Mouse (Mus musculus): ENCODE data around the gene Slc17a1. TPM values are rescaled to one million over a fixed set of nuclear protein-coding genes. Genes with fewer than 3 reads are reported as not detected.

Slc17a1 gene
- polyA plus RNA-seq, 1 experiment from 2014 or later, result 0.15 TPM

DNA sequence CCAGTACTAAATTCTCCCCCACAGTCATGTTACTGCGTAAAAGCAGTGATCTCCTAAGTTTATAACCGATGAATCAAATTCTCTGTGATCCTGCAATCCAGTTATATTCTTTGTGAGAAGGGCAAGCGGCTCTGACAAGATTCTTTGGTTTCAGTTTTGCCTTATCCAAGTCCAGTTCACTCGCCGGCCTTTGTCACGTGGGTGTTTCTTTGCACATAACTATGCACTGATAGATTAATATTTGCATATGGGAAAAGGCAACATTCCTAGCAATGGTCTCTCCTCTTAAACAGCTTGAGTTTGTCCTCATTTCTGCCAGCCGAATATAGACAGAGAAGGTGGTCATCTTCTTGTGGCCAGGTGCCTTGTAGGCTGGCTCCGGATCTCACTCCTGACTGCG, 62.9 kb downstream of the Slc17a1 start:
- WGBS, result 74% methylated on average over 9 of the region's 9 CpGs
- Histone ChIP-seq H3K27ac (no peak overlapping the region), H3K9me3 (no peaks in the 10 kb centered on the region), H3K9ac (no peak overlapping the region), H3K36me3 (no peaks in the 10 kb centered on the region), H3K4me3 (no peak overlapping the region), H3K4me1 (peaks cover 12% of the 10 kb centered on the region), H3K27me3 (no peaks in the 10 kb centered on the region), H3K4me2 (no peak overlapping the region)
- ATAC-seq (ENCODE audit: borderline replicate concordance, extremely low read depth, low FRiP score, low TSS enrichment), result no peak

DNA sequence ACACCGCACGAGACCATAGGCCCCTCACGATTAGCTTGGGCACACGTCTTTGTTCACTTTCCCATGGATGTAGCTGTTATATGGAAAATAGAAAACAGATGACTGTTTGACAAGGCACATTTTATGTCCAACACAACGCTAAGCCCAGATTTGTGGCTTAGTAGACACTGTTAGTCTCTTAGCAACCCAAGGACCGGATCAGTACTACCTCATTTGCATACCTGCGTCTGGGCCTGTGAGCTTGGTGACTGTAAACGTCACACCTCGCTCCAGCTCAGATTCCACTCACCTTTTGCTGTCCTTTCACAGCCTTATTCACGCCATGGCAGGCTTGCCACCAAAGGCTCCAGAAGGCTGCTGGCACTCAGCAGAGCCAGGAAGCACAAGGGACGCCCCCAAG, 63.4 kb downstream of the Slc17a1 start:
- Histone ChIP-seq H3K4me1 (peaks cover 12% of the 10 kb centered on the region), H3K27ac (no peak overlapping the region), H3K36me3 (no peaks in the 10 kb centered on the region), H3K27me3 (no peaks in the 10 kb centered on the region), H3K4me3 (no peak overlapping the region), H3K9me3 (no peaks in the 10 kb centered on the region), H3K9ac (no peak overlapping the region), H3K4me2 (no peak overlapping the region)
- WGBS, result 63% methylated on average over 11 of the region's 11 CpGs
- no peak for ATAC-seq (ENCODE audit: borderline replicate concordance, extremely low read depth, low FRiP score, low TSS enrichment)

DNA sequence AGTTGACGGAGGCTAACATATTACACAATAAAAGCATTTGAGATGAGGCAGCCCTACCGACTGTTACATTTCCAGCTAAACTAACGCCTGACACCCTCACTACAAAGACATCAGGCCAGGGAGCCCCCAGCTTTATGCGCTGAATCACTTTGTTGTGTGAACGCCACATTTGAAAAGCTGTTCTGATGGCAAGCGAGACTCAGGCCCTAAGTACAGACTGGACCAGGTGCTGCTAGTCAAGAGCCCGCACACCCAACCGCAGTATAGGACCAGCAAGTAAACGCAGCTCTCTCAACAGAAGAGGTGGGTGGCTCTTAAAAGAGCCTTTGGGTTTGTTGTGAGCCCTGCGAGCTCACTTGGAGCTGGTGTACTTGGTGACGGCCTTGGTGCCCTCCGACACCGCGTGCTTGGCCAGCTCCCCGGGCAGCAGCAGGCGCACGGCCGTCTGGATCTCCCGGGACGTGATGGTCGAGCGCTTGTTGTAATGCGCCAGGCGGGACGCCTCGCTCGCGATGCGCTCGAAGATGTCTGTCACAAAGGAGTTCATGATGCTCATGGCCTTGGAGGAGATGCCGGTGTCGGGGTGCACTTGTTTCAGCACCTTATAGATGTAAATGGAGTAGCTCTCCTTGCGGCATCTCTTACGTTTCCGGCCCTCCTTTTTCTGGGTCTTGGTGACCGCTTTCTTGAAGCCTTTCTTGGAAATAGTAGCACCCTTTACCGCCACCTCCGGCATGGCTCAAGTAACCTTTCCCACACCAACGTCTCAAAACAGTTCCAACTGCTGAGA, 66.1 kb downstream of the Slc17a1 start, which contains the start of gene Hist1h2ba:
Gene Hist1h2ba (minus strand): TSS at position 736 of the 790 bp plus-strand sequence.
- Histone ChIP-seq H3K9ac (no peak within 1 kb of the TSS), H3K27ac (no peak within 1 kb of the TSS), H3K36me3 (no peaks in the 10 kb centered on the region), H3K27me3 (no peaks in the 10 kb centered on the region), H3K9me3 (no peaks in the 10 kb centered on the region), H3K4me2 (no peak within 1 kb of the TSS), H3K4me1 (peaks cover 2% of the 10 kb centered on the region), H3K4me3 (no peak within 1 kb of the TSS)
- 89% methylated on average over 39 of the region's 39 CpGs for WGBS
- no peak for ATAC-seq (ENCODE audit: borderline replicate concordance, extremely low read depth, low FRiP score, low TSS enrichment)

DNA sequence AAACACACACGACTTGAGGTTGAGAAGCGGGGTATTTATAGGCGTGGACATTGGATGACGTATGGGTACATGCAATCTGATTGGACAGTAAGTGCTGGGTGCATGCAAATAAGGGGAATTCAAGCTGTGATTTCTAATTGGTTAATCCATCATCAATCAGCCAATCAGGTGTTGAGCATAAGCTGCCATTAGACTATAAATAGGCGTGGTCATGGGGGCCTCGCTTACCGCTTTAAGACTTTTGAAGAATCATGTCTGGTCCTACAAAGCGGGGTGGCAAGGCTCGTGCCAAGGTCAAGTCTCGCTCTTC, 66.6 kb downstream of the Slc17a1 start, which contains the start of gene Hist1h2aa:
Gene Hist1h2aa (plus strand): TSS at position 252 of the 310 bp plus-strand sequence.
- Histone ChIP-seq H3K27me3 (no peaks in the 10 kb centered on the region), H3K4me3 (no peak within 1 kb of the TSS), H3K36me3 (no peaks in the 10 kb centered on the region), H3K9ac (no peak within 1 kb of the TSS), H3K4me1 (no peaks in the 10 kb centered on the region), H3K27ac (no peak within 1 kb of the TSS), H3K4me2 (no peak within 1 kb of the TSS), H3K9me3 (no peaks in the 10 kb centered on the region)
- WGBS, result 86% methylated on average over 10 of the region's 10 CpGs
- no peak for ATAC-seq (ENCODE audit: borderline replicate concordance, extremely low read depth, low FRiP score, low TSS enrichment)

DNA sequence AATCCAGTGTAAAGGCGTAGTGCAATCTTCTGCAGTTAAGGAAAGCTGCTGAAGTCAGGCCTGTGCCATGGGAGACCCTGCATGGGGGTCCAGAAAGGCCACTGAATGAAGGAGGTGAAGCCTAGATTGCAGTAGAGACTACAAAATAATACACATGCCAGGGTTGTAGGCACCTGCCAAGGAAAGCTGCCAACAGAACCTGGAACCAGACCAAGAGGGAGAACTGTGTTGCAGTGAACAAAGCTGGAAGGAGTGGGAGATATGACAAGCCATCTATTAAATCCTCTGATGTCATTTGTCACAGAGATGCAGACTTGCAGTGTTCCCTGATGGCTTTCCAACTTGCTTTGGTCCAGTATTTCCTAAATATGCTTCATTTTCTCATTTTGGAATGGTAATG, 71.1 kb downstream of the Slc17a1 start:
- no peak overlapping the region for H3K4me2 ChIP-seq
- H3K36me3 ChIP-seq, result no peaks in the 10 kb centered on the region
- no peaks in the 10 kb centered on the region for H3K4me1 ChIP-seq
- no peak overlapping the region for H3K4me3 ChIP-seq
- H3K27me3 ChIP-seq, result no peaks in the 10 kb centered on the region
- no peak for ATAC-seq (ENCODE audit: borderline replicate concordance, extremely low read depth, low FRiP score, low TSS enrichment)
- no peak overlapping the region for H3K9ac ChIP-seq
- H3K9me3 ChIP-seq, result no peaks in the 10 kb centered on the region
- 86% methylated on average over 1 of the region's 1 CpGs for whole genome bisulfite sequencing
- H3K27ac ChIP-seq, result no peak overlapping the region

DNA sequence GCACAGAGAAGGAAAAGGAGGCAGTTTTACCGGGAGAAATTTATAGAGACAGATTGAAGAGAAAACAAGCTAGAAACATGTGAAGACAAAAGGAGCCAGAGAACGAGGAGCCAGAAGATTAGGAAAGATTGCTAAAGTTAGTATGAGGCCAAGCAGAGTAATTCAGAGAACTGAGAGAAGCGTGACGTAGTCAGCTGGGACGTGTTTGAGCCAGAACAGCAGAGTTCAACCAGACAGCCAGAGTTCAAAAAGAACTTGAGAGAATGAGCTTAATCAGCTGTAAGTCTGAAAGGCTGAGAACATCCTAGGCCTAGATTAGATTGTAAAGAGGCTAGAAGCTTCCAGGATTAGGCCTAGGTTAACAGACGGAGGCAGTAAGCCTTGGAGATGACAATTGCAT, 72.7 kb downstream of the Slc17a1 start:
- Histone ChIP-seq H3K9me3 (no peaks in the 10 kb centered on the region), H3K4me1 (no peaks in the 10 kb centered on the region), H3K27me3 (no peaks in the 10 kb centered on the region), H3K36me3 (no peaks in the 10 kb centered on the region), H3K4me3 (no peak overlapping the region), H3K9ac (no peak overlapping the region), H3K27ac (0 out of 2 replicates have a peak overlapping the region, but pooled peaks have one; percentile 12), H3K4me2 (no peak overlapping the region)
- 38% methylated on average over 6 of the region's 6 CpGs for WGBS
- no peak; the same call in 1 of the 2 replicates for ATAC-seq (ENCODE audit: borderline replicate concordance, extremely low read depth, low FRiP score, low TSS enrichment)

DNA sequence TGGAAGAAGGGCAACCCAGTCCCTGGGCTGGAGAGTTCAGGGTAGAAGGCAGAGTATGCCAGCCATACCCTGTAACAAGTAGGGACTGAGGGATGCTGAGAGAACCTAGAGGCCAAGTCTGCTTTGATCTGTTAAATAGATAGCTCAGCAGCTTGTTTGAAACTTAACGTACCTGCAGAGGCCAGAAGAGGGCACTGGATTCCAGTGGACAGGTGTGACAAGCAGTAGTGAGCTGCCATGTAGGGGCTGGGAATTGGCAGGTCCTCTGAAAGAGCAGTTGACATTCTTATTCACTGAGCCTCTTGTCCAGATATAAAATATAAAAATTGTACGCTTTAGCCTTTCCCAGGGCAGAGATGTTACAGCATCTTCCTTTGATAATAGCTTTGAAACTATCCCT, 75.3 kb downstream of the Slc17a1 start:
- 51% methylated on average over 2 of the region's 2 CpGs for WGBS
- H3K27ac ChIP-seq, result no peak overlapping the region
- no peak overlapping the region for H3K4me3 ChIP-seq
- no peaks in the 10 kb centered on the region for H3K4me1 ChIP-seq
- no peaks in the 10 kb centered on the region for H3K27me3 ChIP-seq
- no peak overlapping the region for H3K4me2 ChIP-seq
- no peak for ATAC-seq (ENCODE audit: borderline replicate concordance, extremely low read depth, low FRiP score, low TSS enrichment)
- no peaks in the 10 kb centered on the region for H3K36me3 ChIP-seq
- no peak overlapping the region for H3K9ac ChIP-seq
- H3K9me3 ChIP-seq, result no peaks in the 10 kb centered on the region

Small RNA genes within 50 kb of the gene (microRNA-seq; reads per million reads assigned to microRNA genes)
- not detected for gene Gm44344

Other genes starting within 250 kb of the Slc17a1 start
- 2.5 and 3.6 TPM in 2 replicates for gene Hist1h2be, start 246.6 kb upstream of the Slc17a1 start, polyA plus RNA-seq (2015; fragmentation: Nextera tagmentation; extraction: Ambion mirVana)
- gene Hist1h1e, start 245.2 kb upstream of the Slc17a1 start, polyA plus RNA-seq (2015; fragmentation: Nextera tagmentation; extraction: Ambion mirVana), result 28.3 and 28.5 TPM in 2 replicates
- 1.6 and 1.8 TPM in 2 replicates for gene Hist1h2ac, start 183.8 kb upstream of the Slc17a1 start, polyA plus RNA-seq (2015; fragmentation: Nextera tagmentation; extraction: Ambion mirVana)
- 60.8 and 63.6 TPM in 2 replicates for gene Hist1h2bc, start 183.6 kb upstream of the Slc17a1 start, polyA plus RNA-seq (2015; fragmentation: Nextera tagmentation; extraction: Ambion mirVana)
- gene Hist1h1t, start 171.9 kb upstream of the Slc17a1 start, polyA plus RNA-seq (2015; fragmentation: Nextera tagmentation; extraction: Ambion mirVana), result 0.22 and 0.35 TPM in 2 replicates
- 8.2 and 9.4 TPM in 2 replicates for gene Hist1h4c, start 169.3 kb upstream of the Slc17a1 start, polyA plus RNA-seq (2015; fragmentation: Nextera tagmentation; extraction: Ambion mirVana)
- gene Hfe, start 156.9 kb upstream of the Slc17a1 start, polyA plus RNA-seq (2015; fragmentation: Nextera tagmentation; extraction: Ambion mirVana), result 8.6 and 10.8 TPM in 2 replicates
- gene Hist1h1c, start 128.9 kb upstream of the Slc17a1 start, polyA plus RNA-seq (2015; fragmentation: Nextera tagmentation; extraction: Ambion mirVana), result 36.2 and 37.0 TPM in 2 replicates
- 12.0 and 13.7 TPM in 2 replicates for gene Hist1h3c, start 122.1 kb upstream of the Slc17a1 start, polyA plus RNA-seq (2015; fragmentation: Nextera tagmentation; extraction: Ambion mirVana)
- 3.2 and 4.1 TPM in 2 replicates for gene Hist1h2bb, start 121.0 kb upstream of the Slc17a1 start, polyA plus RNA-seq (2015; fragmentation: Nextera tagmentation; extraction: Ambion mirVana)
- gene Hist1h2ab, start 116.6 kb upstream of the Slc17a1 start, polyA plus RNA-seq (2015; fragmentation: Nextera tagmentation; extraction: Ambion mirVana), result 74.3 and 83.5 TPM in 2 replicates
- 12.0 and 18.6 TPM in 2 replicates for gene Hist1h3b, start 115.5 kb upstream of the Slc17a1 start, polyA plus RNA-seq (2015; fragmentation: Nextera tagmentation; extraction: Ambion mirVana)
- gene Hist1h4b, start 110.7 kb upstream of the Slc17a1 start, polyA plus RNA-seq (2015; fragmentation: Nextera tagmentation; extraction: Ambion mirVana), result 5.8 and 7.5 TPM in 2 replicates
- gene Hist1h4a, start 106.5 kb upstream of the Slc17a1 start, polyA plus RNA-seq (2015; fragmentation: Nextera tagmentation; extraction: Ambion mirVana), result 0.69 TPM in 1 of 2 replicates, not detected in the other
- gene Hist1h3a, start 105.4 kb upstream of the Slc17a1 start, polyA plus RNA-seq (2015; fragmentation: Nextera tagmentation; extraction: Ambion mirVana), result 8.3 and 8.5 TPM in 2 replicates
- gene Hist1h1a, start 104.1 kb upstream of the Slc17a1 start, polyA plus RNA-seq (2015; fragmentation: Nextera tagmentation; extraction: Ambion mirVana), result 3.3 and 3.9 TPM in 2 replicates
- not detected in 2 replicates for gene Trim38, start 97.8 kb upstream of the Slc17a1 start, polyA plus RNA-seq (2015; fragmentation: Nextera tagmentation; extraction: Ambion mirVana)
- gene Slc17a2, start 60.8 kb upstream of the Slc17a1 start, polyA plus RNA-seq (2015; fragmentation: Nextera tagmentation; extraction: Ambion mirVana), result not detected in 2 replicates
- gene Slc17a3, start 28.3 kb upstream of the Slc17a1 start, polyA plus RNA-seq (2015; fragmentation: Nextera tagmentation; extraction: Ambion mirVana), result not detected in 2 replicates
- not detected in 2 replicates for gene Slc17a4, start 47.3 kb downstream of the Slc17a1 start, polyA plus RNA-seq (2015; fragmentation: Nextera tagmentation; extraction: Ambion mirVana)
- gene Hist1h2ba, start 66.4 kb downstream of the Slc17a1 start, polyA plus RNA-seq (2015; fragmentation: Nextera tagmentation; extraction: Ambion mirVana), result not detected in 2 replicates
- gene Hist1h2aa, start 66.7 kb downstream of the Slc17a1 start, polyA plus RNA-seq (2015; fragmentation: Nextera tagmentation; extraction: Ambion mirVana), result not detected in 2 replicates
- gene Scgn, start 123.5 kb downstream of the Slc17a1 start, polyA plus RNA-seq (2015; fragmentation: Nextera tagmentation; extraction: Ambion mirVana), result not detected in 2 replicates